Mouse (Mus musculus) ovary, postnatal 10 days (tissue): ENCODE results near the gene Zscan4-ps1.
"Not testable (repeated sequence)": the region's sequence is repeated elsewhere in the genome, so short reads cannot be mapped to it uniquely, and the experiment has no call there.

Source experiments
- DNase-seq: peaks from one replicate; pipeline ENCODE4 v3.0.0; 2022; ENCODE audit warnings: low spot score

The Zscan4-ps1 gene

GRCm38 (mm10) chr7:11069591-11069990, at the start of gene Zscan4-ps1:
Gene Zscan4-ps1 (minus strand): TSS chr7:11069691.
- DNase-seq: not testable (repeated sequence)
